Mouse (Mus musculus) forelimb bud, embryonic 11.5 days (tissue): ENCODE results near the gene Olfr15.

Experiments
- DNase-seq: peaks from one replicate; pipeline ENCODE4 v3.0.0-alpha.2; 2012; ENCODE audit warnings: low read depth, low spot score

Olfr15 gene

DNA sequence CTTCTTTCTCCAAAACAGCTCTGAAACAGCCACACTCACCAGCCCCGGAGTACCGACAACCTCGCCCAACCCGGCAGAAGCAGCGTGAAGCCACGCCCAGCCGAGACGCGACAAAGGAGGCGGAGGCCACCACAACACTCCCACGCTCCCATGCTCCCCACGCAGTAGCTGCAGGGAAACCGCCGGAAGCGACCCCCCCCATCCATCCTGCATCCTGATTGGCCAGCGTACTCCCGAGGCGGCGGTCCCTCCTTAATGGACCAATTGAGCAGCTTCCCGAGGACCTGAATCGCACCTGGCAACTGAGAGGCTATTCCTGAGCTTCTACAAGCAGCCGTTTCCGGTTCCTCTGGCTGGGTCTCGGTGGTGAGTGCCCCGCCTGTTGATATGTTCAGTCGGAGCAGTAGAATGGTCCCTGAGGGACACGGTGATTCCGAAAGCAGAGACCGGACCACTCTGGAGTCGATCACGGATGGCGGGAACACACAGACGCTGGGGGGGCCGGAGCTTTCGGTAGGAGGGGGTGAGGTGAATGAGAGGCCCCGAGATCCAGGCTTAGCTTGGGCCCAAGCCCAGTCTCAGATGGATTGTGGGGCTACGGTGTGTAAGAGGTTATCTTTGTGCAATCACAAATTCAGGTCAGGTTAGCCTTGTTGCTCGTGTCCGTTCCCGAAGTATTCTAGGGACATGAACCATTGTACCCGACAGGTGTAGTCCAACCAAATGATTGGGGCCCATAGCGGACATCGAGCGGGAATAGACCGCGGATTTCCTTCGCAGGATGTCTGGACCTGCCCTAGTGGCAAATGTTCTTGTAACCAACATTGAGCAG lies 41.8 kb downstream of the Olfr15 start, which contains the start of gene Naa60:
TSS of gene Naa60 (plus strand) at position 160 of the 832 bp plus-strand sequence.
- peak; percentile 92 for DNase-seq

DNA sequence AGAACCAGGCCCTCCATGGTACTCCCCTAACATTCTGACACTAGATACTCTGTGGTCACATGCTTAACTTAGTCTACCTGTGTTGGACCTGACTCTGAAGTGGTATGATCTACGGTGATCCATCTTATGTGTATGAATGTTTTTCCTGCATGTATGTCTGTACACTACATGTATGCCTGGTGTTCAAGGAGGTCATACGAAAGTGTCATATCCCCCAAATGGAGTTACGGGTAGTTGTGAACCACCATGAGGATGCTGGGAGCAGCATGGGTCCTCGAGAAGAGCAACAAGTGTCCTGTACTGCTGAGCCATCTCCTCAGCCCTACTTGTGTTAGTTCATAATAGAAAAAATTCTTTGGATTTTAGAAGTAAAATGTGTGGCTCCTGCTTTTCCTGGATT lies 45.7 kb downstream of the Olfr15 start:
- DNase-seq = no peak

DNA sequence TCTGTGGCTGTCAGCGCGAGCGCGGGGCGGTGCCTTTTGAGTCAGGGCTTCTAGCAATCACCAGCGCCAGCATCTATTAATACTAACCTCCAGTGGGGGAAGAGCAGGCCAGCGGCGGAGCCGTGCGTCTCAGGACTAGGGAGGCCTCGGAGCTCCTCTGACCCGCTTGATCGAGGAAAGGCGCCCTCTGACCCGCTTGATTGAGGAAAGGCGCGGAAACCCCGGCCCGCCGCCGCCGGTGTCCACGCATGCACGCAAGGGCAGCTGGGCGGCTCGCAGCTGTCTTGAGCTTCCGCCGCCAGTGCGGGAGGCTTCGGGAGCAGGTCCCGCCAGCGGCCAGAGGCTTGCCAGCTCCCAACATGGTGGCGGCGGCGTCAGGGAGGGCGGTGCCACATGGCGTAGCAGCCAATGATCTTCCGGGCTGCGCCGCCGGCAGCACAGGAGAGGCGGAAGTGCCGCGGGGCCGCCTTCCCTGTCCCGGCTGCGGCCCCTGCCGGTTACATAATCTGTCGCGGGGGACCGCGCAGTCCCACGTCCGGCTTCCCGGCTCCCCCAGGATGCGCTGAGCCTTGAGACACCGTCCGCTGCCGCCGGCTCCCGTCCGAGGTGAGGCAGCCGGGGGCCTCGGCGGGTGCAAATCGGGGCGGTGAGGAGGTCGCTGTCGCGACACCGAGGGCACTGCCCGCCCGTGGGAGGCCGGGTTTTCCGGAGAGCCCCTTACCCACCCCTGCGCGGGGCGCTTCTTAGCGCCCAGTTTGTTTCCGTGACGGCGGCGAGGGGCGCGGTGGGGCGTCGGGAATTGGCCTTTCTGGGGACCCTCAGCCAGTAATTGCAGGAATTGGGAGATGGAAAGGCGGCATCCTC lies 53.8 kb downstream of the Olfr15 start, which contains the start of the genes Zfp597 and Gm20695:
TSS of gene Zfp597 (minus strand) at position 361 of the 864 bp plus-strand sequence.
TSS of gene Gm20695 (plus strand) at position 448 of the 864 bp plus-strand sequence.
- DNase-seq = peak; percentile 85

DNA sequence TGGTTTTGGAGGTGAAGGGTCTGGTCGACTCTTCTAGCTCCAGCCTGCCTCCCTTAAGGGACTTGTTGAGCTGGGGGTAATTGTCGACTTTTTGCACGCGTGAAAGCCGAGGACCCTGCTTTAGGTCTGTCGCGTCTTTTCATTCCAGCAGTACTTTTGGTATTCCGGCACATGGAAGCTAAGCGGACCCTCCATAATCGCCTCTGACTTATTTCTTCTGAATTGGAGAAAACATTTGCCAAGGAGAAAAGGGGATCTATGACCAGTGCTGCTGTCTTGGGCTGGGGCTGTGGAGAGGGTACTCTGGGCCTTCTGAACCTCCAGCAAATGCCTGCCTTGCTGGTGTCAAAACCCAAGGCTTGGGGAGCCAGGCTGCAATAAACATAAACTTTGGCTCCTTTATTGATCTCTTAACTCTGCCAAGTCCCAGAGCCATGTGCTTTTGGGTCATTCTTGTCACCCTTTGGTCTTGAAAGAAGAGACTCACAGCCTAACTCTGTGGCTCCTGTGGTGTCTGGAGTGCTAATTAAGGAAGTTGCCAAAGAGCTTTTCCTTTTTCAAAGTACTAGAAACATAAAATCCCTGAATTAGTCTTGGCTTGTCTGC lies 54.5 kb downstream of the Olfr15 start:
- no peak for DNase-seq

DNA sequence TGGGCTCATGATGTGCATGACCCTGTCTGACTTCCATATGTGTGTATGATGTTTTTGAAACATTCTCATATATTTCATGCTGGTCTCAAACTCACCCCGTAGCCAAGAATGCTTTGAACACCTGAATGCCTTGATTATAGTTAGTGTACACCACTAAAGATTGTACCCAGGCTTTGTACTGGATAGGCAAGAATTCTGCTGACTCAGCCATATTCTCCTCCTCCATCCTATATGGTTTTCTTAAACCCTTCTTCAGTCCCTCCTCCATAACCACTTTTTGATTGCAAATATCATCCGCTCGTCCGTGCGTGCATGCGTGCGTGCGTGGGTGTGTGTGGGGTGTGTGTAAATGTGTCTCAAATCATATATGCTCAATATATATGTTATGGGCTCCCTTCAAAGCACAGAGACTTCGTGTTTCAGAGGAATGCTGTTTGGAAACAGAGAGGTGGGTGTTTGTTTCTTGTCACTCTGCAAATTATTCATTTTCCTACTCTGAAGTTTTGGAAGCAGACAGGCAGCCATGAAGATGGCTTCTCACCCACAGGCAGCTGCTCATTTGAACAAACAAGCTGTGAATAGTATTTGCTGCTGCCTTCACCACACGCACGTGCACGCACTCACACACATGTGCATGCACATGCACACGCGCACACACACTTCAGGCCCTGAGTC lies 61.1 kb downstream of the Olfr15 start:
- DNase-seq = no peak

DNA sequence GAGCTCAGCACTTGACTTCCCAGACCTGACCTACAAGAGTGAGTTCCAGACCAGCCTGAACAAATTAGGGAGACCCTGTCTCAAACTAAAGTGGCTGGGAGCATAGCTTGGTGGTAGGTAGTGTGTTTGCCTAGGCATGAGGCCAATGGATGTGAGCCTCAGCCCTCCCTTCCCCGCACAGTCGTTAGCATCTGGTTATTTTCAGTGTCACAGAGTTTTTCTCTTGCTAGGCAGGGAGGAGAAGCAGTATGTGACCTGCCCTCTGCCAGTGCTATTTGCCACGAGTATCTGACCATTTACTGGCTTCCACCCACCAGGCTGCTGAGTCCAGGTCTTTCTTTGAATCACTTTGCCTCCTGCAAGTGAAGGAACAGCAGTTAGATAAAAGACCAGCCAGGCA lies 63.1 kb downstream of the Olfr15 start:
- DNase-seq = no peak
